Mouse (Mus musculus) limb, embryonic 11.5 days (tissue): Measurements from ENCODE around the gene Syt7. TPM values are rescaled to one million over a fixed set of nuclear protein-coding genes. Genes with fewer than 3 reads are reported as not detected.

Experiments used
- ATAC-seq: fragments of 200-750 bp; cut with Nextera tagmentation; 2 replicates; pipeline ENCODE4 v1.8.0; 2017; ENCODE audit warnings: low read depth; ENCODE audit not compliant: insufficient number of reproducible peaks, low FRiP score, low TSS enrichment
- DNase-seq: peaks from one replicate; pipeline ENCODE4 v3.0.0-alpha.2; 2015; ENCODE audit warnings: low spot score
- H3K27ac ChIP-seq: fragments of 300-500 bp; sonication (generic); replicated peaks from 2 replicates; pipeline ENCODE4 v1.5.1; 2014; ENCODE audit warnings: low read depth, mild to moderate bottlenecking, low read length
- H3K27me3 ChIP-seq: fragments of 300-500 bp; sonication (generic); 2 replicates; pipeline ENCODE4 v1.6.1; 2014; ENCODE audit warnings: mild to moderate bottlenecking, low read length, mixed read lengths; ENCODE audit not compliant: control insufficient read depth, insufficient read depth
- H3K36me3 ChIP-seq: fragments of 300-500 bp; sonication (generic); 2 replicates; pipeline ENCODE4 v1.6.1; 2014; ENCODE audit warnings: mild to moderate bottlenecking, low read length, moderate library complexity, mixed read lengths; ENCODE audit not compliant: control insufficient read depth, insufficient read depth
- H3K4me1 ChIP-seq: fragments of 300-500 bp; sonication (generic); 2 replicates; pipeline ENCODE4 v1.6.1; 2014; ENCODE audit warnings: low read length, mixed read lengths; ENCODE audit not compliant: control insufficient read depth, insufficient read depth
- H3K4me2 ChIP-seq: fragments of 300-500 bp; sonication (generic); 2 replicates; pipeline ENCODE4 v1.6.1; 2014; ENCODE audit warnings: low read depth, mild to moderate bottlenecking, moderate library complexity; ENCODE audit not compliant: severe bottlenecking
- H3K4me3 ChIP-seq: fragments of 300-500 bp; sonication (generic); 2 replicates; pipeline ENCODE4 v1.5.1; 2014; ENCODE audit warnings: low read depth, low read length
- H3K9ac ChIP-seq: fragments of 300-500 bp; sonication (generic); 2 replicates; pipeline ENCODE4 v1.6.1; 2014; ENCODE audit warnings: mild to moderate bottlenecking, low read length
- H3K9me3 ChIP-seq: fragments of 300-500 bp; sonication (generic); 2 replicates; pipeline ENCODE4 v1.6.1; 2016; ENCODE audit warnings: low read length; ENCODE audit not compliant: control insufficient read depth
- WGBS: fragments of 180-500 bp; shearing (Covaris S2); extraction: QIAGEN DNeasy Blood & Tissue Kit; methylation state at CpG from one replicate; pipeline ENCODE4 v1.1.7; 2014; 5-methylcytosine and 5-hydroxymethylcytosine counted together
- polyA plus RNA-seq: library from polyadenylated mRNA; unstranded; fragments of >200 nt; fragmentation: Nextera tagmentation; extraction: Ambion mirVana; gene quantifications from 2 replicates; pipeline ENCODE4 v1.2.1, GENCODE M21; 2014

Syt7 gene
- polyA plus RNA-seq, 1 experiment from 2014 or later, result 0.45 TPM

DNA sequence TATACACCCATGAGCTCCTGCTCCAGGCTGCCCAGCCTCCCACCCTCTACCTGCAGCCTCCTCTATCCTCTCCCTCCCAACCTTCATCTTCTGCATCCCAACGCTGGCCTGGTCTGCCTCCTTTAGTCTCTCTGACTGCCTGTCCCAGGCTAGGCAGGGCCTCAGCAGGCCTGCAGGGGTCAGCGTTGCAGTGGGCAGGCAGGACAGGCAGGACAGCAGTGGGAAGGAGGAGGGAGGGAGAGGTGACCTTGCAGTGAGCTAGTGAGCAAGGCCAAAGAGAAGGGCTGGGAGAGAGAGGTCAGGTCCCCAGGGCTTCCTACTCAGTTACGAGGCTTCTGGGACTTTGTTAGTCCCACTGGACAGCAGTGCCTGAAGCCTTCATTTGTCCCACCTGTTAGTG, 3.1 kb downstream of the Syt7 start:
- H3K27me3 ChIP-seq, result peaks cover 28% of the 10 kb centered on the region
- H3K4me1 ChIP-seq, result 0 out of 2 replicates have a peak, but pooled peaks cover 4% of the 10 kb centered on the region
- H3K36me3 ChIP-seq, result no peaks in the 10 kb centered on the region
- H3K4me2 ChIP-seq, result no peak overlapping the region
- H3K9ac ChIP-seq, result no peak overlapping the region
- 27% methylated on average over 3 of the region's 3 CpGs for WGBS
- no peaks in the 10 kb centered on the region for H3K9me3 ChIP-seq
- H3K27ac ChIP-seq, result no peak overlapping the region
- H3K4me3 ChIP-seq, result no peak overlapping the region
- DNase-seq (peak; percentile 37), ATAC-seq (no peak)

DNA sequence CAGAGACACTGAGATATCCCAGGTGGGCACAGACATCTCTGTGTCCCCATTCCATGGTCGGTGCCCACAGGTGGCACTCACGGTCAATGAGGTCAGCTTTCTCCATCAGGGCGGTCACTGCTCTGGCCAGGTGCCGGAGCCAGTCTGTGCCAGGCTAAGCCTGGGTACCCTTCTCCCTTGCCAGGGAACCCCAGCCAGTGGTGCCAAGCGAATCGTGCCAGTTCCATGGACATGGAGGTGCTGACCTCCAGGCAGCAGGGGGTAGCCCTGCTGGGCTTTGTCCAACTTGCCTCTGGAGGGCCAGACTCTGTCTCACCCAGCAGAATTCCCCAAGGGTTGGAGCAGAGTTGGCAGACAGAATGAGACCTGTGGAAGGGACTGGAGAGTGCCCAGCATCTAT, 4.6 kb downstream of the Syt7 start:
- WGBS, result 96% methylated on average over 6 of the region's 6 CpGs
- Histone ChIP-seq H3K27me3 (peaks cover 22% of the 10 kb centered on the region), H3K27ac (no peak overlapping the region), H3K4me2 (no peak overlapping the region), H3K36me3 (no peaks in the 10 kb centered on the region), H3K4me1 (0 out of 2 replicates have a peak, but pooled peaks cover 4% of the 10 kb centered on the region), H3K4me3 (no peak overlapping the region), H3K9me3 (no peaks in the 10 kb centered on the region), H3K9ac (no peak overlapping the region)
- DNase-seq, result no peak
- no peak for ATAC-seq

DNA sequence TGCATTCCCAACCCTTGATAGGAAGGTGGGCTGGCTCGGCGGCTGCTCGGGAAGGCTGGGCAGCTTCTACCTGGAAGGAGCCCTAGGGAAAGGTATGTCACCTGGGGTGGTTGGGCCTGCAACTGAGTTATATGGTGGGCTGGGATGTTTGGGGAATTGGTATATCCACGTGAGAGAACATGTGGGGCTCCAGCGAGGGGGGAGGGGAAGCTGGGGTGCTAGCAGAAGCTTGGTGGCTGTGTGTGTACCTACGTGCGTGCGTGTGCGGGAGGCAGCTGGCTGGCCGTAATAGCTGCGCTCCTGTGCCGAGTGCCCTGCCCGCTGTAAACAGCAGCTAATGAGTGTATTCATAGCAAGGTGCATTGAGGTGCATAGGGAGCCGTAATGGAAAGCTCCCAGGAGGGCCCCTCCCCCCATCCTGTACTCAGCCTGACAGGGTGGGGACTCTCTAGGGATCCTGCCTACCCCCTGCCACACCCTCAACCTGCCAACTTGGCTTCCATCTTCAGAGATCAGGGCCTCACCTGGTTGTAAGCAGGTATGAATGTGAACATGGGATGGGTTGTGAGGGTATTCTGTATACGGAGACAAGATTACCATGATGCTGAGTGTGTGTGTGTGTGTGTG, 5.1 kb downstream of the Syt7 start:
- no peak overlapping the region for H3K9ac ChIP-seq
- no peak overlapping the region for H3K27ac ChIP-seq
- H3K4me2 ChIP-seq, result no peak overlapping the region
- WGBS, result 68% methylated on average over 15 of the region's 15 CpGs
- H3K9me3 ChIP-seq, result no peaks in the 10 kb centered on the region
- DNase-seq (no peak), ATAC-seq (no peak)
- H3K4me3 ChIP-seq, result no peak overlapping the region
- no peaks in the 10 kb centered on the region for H3K36me3 ChIP-seq
- peaks cover 22% of the 10 kb centered on the region for H3K27me3 ChIP-seq
- 0 out of 2 replicates have a peak, but pooled peaks cover 4% of the 10 kb centered on the region for H3K4me1 ChIP-seq

DNA sequence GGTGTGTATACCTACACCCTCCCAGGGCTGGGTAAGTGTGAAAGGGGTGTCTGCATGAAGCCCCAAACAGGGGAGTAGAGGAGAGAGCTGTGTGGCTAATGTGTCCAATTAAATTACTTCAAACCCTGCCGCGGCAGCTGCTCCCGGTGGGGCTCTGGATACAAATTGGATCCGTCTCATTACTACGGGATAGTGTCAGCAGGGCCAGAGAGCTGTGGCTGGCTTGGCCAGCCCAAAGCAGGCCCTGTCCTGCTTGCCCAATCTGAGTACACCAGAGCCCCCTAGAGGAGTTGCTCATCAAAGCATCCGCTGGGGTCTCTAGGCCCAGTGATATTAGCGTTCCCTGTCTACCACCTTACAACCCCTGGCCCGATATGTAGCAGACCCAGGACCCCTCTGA, 6.3 kb downstream of the Syt7 start:
- H3K27me3 ChIP-seq, result peaks cover 13% of the 10 kb centered on the region
- H3K4me2 ChIP-seq, result no peak overlapping the region
- no peak overlapping the region for H3K27ac ChIP-seq
- ATAC-seq, result peak; percentile 26; the same call in 1 of the 2 replicates
- WGBS, result 13% methylated on average over 8 of the region's 8 CpGs
- H3K9ac ChIP-seq, result no peak overlapping the region
- no peak overlapping the region for H3K4me3 ChIP-seq
- H3K4me1 ChIP-seq, result no peaks in the 10 kb centered on the region
- no peaks in the 10 kb centered on the region for H3K9me3 ChIP-seq
- H3K36me3 ChIP-seq, result no peaks in the 10 kb centered on the region
- peak; percentile 58 for DNase-seq

DNA sequence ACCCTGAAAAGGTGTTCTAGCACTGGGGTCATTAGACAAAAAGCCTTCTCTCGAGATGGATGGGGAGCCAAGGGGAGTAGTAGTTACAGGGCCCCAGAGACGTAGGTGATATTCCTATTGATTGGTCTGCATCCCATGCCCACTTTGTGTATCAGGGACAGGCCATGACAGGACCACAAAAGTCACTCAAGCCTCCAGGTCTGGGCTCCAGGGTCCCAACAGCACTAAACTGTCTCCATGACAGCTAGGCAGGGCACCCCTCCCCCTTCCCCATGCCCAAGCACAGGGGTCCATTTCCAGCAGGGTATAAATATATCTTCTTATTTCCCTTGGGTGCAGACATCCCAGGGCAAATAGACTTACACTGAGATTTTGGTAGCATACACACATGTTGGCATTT, 8.1 kb downstream of the Syt7 start:
- no peaks in the 10 kb centered on the region for H3K27me3 ChIP-seq
- H3K4me3 ChIP-seq, result no peak overlapping the region
- WGBS, result 75% methylated on average over 2 of the region's 2 CpGs
- H3K36me3 ChIP-seq, result no peaks in the 10 kb centered on the region
- ATAC-seq (no peak), DNase-seq (no peak)
- H3K4me1 ChIP-seq, result no peaks in the 10 kb centered on the region
- H3K4me2 ChIP-seq, result no peak overlapping the region
- H3K9me3 ChIP-seq, result no peaks in the 10 kb centered on the region
- H3K9ac ChIP-seq, result no peak overlapping the region
- H3K27ac ChIP-seq, result no peak overlapping the region

DNA sequence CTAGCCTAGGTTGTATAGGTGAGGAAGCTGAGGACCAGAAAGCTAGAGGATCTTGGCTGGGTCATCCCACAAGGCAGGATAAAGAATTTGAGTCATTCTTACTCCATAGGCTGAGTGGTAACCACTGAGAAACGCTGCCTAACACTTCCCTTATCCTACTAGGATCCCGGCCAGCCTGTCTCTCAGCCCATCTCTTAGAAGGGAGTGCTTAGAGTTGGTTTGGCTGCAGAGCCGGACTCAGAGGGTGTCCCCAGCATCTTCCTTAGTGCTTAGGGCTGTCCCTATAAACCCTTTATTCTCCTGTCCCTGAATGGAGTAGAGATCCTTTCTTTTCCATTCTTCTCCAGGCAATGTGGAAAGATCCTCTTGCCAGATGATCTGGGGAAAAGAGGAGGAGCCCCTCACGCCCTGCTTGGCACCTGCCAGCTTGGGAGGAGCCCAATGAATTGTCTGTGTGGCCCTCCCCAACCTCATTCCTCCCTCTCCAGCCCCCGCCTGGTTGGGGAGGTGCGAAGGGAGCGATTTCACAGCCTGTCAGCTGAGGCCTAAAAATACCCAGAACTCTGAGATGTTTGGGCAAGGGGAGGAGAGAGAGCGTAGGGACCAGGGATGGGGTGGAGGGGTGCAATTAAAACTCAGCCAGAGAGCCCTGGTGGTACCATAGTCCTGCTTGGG, 8.7 kb downstream of the Syt7 start:
- H3K27ac ChIP-seq, result no peak overlapping the region
- no peaks in the 10 kb centered on the region for H3K9me3 ChIP-seq
- no peak for ATAC-seq
- no peaks in the 10 kb centered on the region for H3K36me3 ChIP-seq
- no peaks in the 10 kb centered on the region for H3K27me3 ChIP-seq
- no peak overlapping the region for H3K9ac ChIP-seq
- 48% methylated on average over 8 of the region's 8 CpGs for WGBS
- no peak overlapping the region for H3K4me3 ChIP-seq
- H3K4me2 ChIP-seq, result no peak overlapping the region
- DNase-seq, result no peak
- H3K4me1 ChIP-seq, result no peaks in the 10 kb centered on the region

DNA sequence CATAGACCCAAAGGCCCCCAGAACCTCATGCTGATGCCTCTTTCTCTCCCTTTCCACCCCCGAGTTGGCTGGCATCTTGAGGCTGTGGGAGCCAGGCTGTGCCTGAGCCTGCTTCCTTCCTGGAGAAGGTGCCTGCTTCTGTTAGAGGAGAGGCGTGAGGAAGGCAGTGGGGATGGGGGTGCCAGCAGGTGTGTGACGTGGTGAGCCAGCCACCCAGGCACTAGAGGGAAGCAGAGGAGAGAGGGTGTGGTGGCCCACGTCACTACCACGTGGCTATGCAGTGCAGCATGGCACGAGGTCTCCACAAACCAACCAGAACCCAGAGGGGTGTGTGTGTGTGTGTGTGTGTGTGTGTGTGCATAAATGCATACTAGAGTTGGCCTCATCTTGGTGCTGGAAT, 9.4 kb downstream of the Syt7 start:
- Histone ChIP-seq H3K4me1 (no peaks in the 10 kb centered on the region), H3K9me3 (no peaks in the 10 kb centered on the region), H3K4me2 (no peak overlapping the region), H3K27me3 (no peaks in the 10 kb centered on the region), H3K9ac (no peak overlapping the region), H3K4me3 (no peak overlapping the region), H3K36me3 (no peaks in the 10 kb centered on the region), H3K27ac (no peak overlapping the region)
- no peak for DNase-seq
- no peak for ATAC-seq
- WGBS, result 66% methylated on average over 6 of the region's 6 CpGs

DNA sequence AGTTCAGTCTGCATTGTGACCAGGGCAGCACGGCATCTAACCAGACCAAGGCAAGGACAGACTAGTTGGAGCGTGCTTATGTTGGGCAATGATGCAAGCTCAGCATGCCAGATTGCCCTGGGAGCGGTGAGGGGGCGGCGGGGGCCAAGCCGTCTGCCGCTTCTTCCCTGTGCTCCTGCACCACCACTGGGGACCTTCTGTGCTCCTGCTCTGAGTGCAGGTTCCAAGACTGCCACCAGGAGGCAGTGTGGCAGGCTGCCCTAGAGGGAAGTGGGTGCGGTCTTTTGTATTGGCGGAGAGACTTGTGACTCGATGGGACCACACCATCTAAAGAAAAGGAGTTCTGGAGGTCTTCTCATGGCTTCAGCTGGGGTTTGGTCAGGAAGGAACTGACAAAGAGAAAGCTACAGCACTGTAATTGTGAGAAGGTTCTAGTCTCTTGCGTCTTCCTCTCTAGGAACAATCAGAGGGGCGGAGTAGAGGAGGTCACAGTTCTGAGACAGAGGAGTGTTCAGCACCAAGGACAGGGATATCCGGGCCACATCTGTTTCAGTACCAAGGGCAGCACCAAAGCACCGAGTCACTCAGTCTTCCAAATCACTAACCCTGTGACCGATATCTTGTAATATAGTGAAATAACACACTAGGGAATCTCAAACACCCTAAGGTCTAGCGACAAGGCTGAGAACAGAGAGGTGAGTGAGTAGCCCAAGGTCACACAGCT, 14.0 kb downstream of the Syt7 start:
- WGBS, result 23% methylated on average over 16 of the region's 16 CpGs
- Histone ChIP-seq H3K9ac (no peak overlapping the region), H3K36me3 (no peaks in the 10 kb centered on the region), H3K4me2 (no peak overlapping the region), H3K27me3 (no peaks in the 10 kb centered on the region), H3K9me3 (no peaks in the 10 kb centered on the region), H3K27ac (no peak overlapping the region), H3K4me1 (no peaks in the 10 kb centered on the region), H3K4me3 (no peak overlapping the region)
- DNase-seq (peak; percentile 91), ATAC-seq (no peak)
